Mouse (Mus musculus) monocyte, adult 5-6 weeks (primary cell): ENCODE data around the gene Unc79. TPM values are rescaled to one million over a fixed set of nuclear protein-coding genes. Genes with fewer than 3 reads are reported as not detected.

Experiments used
- ATAC-seq: fragments of 153-309, 156-312 bp; replicated peaks from 2 replicates; pipeline ENCODE4 v1.8.0; 2017; ENCODE audit warnings: mild to moderate bottlenecking; ENCODE audit not compliant: low TSS enrichment, insufficient number of reproducible peaks, severe bottlenecking, poor library complexity, low FRiP score
- total RNA-seq: library from RNA; stranded (forward); fragments of 200-1000, 200-491, 200-594 nt; gene quantifications from 3 replicates; pipeline ENCODE4 v1.2.3, GENCODE M21; 2017

Unc79 gene
- total RNA-seq, 1 experiment from 2014 or later, result not detected

DNA sequence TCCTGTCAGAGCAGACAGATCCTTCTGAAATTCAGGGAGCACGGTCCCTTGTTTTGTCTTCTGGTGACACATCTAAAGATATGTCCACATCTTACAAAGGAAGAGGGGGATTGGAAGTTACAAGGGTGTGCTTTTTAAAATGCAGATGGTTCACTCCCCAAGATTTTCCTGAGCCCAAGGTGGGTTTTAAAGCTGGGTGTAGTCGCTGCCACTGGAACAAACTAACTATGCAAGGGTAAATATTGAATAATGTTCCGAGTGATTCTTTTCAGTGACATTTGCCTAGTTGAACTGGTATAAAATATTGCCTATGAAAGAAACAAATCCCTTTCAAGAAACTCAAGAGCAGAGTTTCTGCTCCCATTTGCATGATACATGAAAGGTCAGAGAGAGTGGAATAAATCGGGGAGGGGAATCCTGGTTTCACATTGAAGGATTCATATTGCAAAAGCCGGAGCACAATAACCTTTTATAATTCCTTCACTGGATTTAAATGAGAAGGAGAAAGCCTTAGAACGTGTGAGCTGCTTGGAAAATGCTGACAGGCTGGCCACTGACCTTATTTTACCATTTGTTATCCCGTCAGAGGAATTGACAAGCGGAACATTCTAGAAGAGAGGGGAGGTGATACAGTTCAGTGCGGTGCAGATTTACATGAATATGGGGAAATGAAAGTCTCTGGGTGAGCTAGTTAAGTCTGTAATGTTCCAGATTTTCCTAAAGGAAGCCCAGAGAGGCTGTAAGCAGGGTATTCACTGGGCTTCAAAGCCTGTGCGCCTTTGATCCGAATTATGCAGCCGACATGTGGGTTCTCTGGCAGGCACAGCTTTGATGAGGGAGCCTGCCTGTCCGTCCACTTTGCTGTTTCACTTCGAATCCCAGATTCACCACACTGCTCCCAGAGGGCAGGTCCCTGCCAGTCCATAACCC is 215.7 kb downstream of the Unc79 start:
- no peak for ATAC-seq

DNA sequence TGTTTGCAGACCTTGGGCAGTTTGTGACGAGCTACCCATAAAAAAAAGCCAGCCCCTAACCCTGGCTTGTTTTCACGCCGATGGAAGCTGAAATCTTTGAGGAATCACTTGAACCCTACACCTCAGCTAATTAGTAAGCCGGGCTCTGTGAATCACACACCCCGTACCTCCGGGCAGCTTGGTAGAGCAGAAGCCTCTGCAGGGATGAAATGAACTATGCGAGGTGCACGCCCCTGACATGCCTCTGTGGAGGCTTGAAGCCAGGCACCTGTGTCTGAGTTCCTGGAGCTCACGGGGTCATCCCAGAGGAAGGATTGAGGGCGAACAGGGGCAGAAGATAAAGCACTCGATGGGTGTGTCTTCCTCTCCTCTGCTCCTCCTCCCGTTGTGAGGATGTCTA is 220.2 kb downstream of the Unc79 start:
- ATAC-seq, result no peak

DNA sequence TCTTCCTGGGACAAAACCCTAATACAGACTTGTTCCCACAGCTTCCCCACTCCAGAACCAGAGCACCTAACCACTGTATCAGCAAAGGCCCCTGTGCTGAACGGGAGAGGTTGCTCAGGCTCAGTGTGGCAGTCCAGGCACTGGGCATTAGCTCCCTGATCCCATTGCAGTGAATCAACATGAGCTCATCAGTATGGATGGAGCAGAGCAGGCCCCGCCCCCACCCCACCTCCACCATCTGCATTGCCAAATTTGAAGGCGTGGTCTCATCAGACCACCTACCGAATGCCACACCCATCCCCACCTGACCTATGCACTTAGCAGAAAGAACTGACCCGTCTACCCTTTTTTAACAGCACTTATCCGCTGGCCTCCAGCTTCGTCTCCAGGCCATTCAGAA is 234.4 kb downstream of the Unc79 start:
- no peak for ATAC-seq

DNA sequence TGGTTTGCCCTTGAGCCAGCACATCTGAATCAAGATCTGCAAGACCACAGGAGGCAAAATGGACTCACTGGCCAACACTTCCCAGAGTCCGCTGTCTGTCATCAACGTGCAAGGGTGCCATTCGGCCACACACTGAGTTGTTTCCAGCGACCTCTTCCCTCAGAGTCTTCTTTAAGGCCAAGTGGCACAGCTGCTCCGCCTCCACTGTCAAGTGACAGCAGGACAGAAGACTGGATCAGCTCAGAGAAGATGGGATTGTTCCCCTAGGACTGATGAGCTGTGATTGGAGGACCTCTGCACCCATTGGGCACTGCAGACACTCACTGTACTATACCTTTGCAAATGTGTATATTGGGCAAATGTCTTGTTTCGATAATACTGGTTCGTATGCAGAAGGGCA is 238.4 kb downstream of the Unc79 start:
- no peak for ATAC-seq

DNA sequence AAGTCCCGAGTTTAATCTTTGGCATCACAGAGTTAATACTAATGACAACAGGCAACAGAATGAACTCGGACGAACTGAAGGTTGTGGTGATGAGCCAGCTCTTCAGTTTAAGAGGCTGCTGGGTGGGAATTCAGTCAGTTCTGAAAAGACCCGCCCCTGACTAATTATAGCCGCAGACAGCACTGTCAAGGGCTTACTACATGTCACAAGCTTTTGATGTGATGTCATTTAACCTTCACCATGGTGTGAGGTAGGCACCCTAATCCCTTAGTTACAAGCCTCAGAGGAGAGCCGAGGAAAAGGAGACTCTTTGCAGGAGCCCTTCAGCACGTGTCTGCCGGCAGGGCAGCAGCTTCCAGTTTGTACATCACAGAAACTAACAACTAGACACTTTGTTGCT is 239.6 kb downstream of the Unc79 start:
- no peak for ATAC-seq

DNA sequence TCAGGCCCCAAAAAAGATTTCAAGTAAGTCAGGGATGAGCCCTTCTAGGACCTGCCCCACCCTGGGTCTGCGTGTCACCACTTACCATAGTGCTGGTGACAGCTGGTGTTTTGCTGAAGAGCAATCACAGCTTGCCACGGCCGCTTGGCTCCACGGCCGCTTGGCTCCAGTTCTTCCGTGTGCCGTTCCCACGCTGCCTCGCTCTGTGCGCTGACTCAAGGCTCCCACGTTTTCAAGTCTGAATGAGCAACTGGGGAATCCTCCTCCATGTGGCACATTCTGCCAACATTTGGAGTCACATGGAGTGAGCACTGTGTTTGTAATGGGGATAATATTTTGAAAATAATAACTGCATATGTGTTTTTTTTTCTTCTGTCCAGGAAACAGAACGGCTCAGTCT is 241.1 kb downstream of the Unc79 start:
- no peak for ATAC-seq

DNA sequence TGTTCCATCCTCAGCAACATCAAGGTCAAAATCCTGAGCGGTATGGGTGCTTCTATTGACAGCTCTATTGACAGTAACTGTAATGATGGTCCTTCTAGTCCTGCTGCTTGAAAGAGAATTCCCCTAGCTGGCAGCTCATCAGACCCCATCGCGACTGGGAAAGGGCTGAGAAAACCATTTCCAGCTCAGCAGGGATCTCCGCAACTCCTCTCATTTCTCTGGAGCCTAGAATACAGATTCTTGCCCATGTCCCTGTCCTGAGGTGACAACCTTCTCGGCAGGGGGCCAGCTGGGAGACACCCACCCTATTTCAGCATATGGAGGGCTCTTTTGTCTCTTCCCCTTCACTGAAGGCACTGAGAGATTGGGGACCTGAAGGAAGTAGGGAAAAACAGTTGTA is 244.3 kb downstream of the Unc79 start:
- ATAC-seq, result no peak

DNA sequence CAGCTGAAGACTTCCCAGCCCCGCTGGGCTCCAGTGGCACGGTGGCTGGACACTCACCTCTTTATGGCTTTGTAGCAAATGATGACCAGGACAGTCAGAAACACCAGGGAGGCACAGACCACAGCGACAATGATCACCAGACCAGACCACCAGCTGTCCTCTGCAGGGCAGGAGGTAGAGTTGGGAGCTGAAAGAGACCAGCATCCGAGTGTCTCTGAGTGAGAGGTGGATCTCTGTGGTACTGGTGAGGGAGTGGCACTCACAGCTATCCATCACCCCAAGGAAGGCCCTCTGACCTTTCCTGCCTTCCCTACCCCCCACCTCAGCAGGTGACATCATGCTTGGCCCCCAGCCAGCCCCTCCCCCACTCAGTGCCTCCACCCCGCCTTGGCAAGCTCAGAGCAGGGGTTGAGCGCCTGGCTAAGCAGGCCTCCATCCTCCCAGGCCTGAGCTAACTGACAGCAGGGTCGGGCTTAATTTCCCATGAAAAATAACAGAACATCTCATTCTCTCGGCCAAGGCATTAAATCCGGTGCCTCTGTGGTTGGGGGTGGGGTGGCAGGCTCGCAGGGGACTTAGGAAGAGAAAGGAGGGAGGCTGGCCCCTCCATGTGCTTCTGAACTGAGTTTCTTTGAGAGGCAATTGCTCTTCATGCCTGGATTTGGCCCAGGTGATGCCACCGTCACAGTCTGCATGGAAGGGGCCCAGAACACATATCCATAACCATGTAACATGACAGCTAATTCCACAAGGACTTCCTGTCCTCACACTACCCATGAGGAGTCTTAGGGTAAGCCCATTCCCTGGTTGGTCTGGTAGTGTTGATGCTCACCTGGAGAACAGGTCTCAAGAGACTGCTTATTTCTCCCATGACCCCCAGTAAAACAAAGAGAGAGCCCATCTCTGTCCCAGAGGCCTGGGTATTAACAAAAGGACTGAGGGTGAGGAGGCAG is 254.2 kb downstream of the Unc79 start:
- no peak for ATAC-seq

DNA sequence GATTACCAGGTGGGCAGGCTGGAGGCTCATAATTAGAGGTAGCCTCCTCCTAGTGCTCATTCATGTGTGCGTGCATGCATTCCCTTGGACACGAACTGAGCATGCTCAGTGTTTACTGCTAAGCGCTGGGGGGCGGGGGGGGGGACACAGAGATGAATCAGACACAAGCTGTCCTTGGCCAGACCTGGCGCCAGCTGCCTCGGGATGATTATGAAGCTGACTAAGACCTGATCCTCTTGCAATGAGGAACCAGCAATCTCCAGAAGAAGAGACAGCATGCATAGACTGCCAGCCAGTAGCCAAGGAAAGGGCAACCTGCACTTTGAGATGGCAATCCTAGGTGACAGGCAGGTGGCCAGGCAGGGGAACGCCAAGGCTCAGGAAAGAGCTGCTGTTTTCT is 256.9 kb downstream of the Unc79 start:
- no peak for ATAC-seq

DNA sequence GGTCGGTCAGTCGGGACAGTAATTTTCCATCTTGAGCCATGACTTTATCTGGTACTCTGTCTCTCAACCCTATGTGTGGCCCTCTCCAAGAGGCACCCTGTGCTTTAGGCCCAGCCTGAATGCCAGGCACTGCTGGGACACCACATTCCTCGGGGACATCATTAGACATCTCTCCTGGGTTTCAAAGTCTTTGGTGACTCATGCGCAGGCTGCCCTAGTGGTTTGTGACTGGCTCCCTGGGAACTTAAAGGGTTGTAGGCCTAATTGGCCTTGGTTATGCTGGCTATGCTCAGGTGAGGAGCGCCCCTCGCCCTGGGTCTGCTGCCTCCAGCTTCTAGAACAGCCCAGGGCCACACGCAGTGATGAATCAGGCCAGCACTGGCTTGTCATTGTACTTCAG is 260.9 kb downstream of the Unc79 start:
- ATAC-seq, result no peak

DNA sequence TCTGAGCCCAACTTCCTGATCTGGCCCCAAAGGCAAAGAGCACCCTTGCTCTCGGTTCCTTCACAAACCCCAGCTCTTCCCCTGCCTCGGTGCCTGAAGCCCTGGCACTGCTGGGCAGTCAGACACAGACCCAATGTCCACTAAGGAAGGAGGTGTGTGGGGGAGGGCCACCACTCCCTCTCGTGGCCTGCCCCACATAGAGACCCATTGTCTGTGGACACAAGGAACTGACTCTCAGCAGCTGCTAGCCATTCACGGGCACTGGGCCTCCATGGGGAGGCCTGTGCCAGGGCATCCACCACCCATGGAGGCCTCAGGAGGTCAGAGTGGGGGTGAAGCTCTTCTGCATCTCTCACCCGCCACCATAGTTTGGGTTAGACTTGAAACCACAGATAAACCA is 262.4 kb downstream of the Unc79 start:
- no peak for ATAC-seq

DNA sequence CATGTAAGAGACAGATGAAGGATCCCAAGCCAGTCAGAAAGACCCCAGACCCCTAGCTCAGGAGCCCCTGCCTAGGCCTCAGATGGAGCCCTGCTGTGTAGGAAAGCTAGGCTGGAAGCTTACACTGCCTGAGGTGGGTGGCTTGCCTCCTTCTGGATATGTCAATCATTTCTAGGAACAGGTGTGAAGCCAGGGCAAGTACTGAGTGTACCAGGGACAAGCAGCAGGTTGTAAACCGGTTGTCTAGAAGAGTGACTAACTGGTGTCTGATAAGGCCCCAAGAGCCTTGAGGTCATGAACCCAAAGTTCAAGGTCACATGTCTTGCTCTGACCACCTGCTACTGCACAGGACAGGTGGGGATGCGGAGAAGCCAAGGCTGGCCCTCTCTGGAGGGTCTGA is 264.9 kb downstream of the Unc79 start:
- no peak for ATAC-seq

DNA sequence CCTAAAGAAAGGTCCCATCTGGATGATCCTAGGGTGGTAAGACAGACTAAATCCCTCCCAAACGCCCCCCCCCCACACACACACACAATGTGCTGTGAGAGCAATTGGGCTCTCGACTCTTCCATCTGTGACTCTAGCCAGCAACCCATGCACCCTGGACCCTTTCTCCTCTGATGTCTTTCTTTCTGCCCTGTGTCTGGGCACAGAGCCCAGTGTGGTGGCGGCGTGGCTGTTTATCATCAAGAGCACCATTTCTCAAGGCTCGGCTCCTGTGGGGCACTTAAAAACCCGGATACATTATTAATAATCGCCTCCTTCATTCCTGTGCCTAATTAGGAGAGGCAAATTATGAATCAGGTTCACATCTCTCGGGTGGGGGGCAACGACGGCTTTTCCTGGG is 265.6 kb downstream of the Unc79 start:
- ATAC-seq, result no peak

DNA sequence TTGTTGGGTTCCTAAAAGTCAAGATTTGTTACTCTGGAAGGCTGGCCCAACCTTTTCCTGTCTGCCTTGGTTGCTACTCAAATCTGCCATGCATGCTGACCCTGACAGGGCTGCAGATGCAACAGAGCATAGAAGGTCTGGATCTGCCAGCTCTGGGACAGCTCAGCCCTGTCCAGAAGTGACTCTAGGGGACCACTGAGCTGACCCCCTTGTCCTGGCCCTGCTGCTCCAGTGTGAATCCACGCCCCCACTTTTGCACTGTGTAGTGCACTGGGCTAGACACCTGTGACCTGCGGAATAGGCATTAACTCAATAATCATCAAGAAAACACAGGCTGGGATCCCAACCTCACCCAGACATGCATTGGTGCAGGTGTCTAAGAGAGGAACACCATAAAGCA is 266.1 kb downstream of the Unc79 start:
- no peak for ATAC-seq

DNA sequence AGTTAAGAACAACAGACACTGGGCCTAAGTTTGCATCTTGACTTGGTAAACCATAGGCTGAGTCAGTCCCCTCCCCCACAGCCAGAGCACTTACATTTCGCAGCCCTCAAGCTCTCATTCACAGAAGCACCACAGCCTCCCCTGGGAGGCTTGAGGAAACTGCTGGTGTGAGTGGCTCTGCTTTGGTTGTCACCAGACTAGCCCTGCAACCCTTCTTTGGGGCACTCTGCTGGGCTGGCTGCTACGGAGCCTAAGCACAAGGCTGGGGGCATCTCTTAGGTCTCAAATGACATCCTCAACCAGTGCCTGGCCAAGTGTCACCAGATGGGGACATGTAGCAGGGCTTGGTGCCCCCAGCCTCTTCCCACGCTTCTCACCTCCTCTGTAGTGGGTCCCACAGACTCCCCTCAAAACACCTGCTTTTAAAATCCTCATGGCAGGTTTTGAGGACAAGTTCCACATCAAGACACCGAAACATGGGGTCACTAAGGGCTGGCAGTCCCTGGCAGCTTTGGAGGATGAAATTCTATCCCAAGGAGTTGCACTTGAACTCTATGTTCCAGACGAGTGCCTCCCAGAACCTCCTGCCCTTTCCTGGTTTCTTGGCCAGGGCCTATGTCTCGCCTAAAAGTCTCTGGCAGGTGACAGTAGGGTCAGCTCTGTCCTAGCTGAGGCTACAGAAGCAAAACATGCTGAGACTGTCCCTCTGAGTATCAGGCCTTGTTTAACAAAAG is 267.4 kb downstream of the Unc79 start:
- ATAC-seq, result no peak

DNA sequence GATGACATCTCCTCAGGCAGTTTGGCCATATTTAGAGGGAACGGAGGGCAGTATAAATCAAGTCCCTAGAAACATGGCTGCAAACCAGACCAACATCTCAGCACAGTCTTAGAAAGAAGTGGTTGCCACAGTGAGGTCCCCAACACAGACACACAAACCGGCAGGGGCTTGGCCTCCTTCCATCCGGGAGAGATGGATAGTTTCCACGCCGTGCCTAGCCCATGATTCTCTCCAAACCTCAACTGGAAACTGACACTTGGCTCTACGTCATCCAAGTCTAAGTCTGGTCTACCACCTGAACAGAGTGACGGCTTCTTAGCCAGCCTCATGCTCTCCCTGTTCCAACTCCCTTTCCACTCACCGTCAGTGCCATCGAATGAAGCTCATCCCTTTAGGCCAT is 275.0 kb downstream of the Unc79 start:
- ATAC-seq, result no peak

DNA sequence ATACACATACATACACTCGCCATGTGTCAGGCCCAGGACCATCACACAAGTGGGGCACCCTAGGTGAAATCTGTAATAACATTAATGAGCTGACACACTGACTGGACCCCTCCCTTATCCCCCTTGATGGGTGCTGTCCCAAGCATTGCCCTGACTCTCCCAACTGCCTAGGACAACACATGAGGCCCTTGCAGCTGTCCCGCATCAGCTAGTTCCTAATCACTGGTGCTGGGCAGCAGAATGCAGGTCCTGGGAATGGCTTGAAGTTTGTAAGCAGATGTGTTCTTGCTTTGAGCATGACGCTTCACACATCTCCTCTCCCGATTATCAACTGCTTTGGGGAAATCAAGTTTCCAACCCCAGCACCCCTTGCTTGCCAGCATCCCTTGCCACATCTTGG is 277.5 kb downstream of the Unc79 start:
- no peak for ATAC-seq

DNA sequence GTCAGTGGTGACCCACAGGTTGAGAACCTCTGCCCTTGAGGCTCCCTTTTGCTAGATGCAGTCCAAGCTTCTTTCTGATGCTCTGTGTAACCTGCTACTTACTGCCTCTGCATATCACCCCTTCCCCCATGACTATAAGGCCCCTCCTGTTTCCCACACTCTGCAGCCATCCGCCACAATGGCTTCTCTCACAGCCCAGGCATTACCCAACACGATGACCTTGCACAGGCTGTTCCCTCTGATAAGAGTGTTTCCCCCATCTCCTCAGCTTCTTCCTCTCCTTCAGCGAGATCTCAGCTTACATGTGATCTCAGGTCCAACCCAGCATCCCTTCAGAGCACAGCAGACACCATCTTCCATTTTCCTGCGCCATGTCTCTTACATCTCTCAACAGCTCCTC is 280.4 kb downstream of the Unc79 start:
- no peak for ATAC-seq
